Mouse (Mus musculus) kidney, adult 11 months (tissue): Measurements from ENCODE around the gene Gm11639.

Source experiments
- DNase-seq: peaks from one replicate; pipeline ENCODE4 v3.0.0; 2022

Gene Gm11639

DNA sequence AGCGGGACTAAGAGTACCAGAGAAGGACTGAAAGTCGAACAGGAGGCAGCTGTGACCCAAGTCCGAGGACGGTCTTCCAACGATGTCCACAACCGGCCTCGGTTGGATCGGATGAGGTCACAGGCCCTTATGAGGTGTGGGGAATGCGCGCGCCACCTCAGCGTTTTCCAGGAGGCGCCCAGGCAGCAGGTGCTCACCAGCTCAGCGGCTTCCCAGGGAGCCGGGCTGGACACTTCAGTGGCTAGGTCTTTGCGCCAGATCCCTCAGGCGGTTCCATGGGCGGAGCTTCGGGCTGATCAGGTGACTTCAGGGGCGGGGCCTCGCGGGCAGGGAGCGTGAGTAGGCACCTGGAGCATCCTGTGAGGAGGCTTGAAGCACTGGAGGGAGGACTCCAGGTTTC is at the start of gene Gm11639:
Gm11639 (plus strand) TSS at position 160 of the 400 bp plus-strand sequence.
- no peak for DNase-seq

- no peak for DNase-seq
Observed at GRCm38 (mm10) chr11:104637010-104637409, 48.5 kb upstream of the Gm11639 start.

DNA sequence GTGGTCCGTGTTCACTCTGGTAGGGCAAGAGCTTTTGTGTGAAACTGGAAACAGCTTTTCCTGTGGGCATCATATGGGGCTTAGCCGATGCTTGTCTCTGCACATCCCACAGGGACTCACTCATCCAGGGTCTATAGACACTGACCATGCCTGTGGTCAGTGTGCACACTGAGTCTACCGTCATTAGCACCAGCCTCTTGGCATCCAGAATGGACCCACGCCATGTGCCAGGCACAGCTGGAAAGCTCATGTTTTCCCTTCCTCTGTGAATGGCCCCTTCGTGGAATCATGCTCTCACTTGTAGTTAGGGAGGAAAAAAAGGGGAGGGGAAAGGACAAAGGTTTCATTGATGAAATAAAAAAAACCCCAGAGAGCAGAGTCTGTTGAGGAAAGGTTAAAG is 47.5 kb upstream of the Gm11639 start:
- no peak for DNase-seq

- no peak for DNase-seq
Observed at GRCm38 (mm10) chr11:104638906-104639305, 46.6 kb upstream of the Gm11639 start.

- no peak for DNase-seq
Observed at GRCm38 (mm10) chr11:104639634-104640033, 45.9 kb upstream of the Gm11639 start.

DNA sequence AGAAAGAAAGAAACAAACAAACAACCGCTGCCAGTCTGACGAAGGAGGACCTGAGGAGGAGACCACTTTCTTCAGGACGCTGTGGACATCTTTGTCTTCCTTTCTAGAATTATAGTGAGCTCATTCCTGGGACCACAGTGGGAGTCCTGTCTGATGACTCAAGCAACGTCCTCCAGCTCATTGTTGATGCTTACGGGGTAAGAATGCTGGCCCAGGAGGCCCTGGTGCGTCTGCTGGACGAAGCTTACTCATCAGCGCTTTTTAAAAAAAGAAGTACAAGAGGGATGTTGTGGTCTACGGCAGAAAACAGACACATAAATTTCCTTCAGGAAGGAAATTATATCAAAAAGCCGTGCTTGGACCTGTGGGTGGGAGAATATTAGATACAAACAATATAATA is 44.6 kb upstream of the Gm11639 start:
- DNase-seq = no peak

- no peak for DNase-seq
Observed at GRCm38 (mm10) chr11:104643236-104643635, 42.3 kb upstream of the Gm11639 start.

GRCm38 (mm10) chr11:104645402-104645801 is 40.1 kb upstream of the Gm11639 start:
- no peak for DNase-seq

GRCm38 (mm10) chr11:104646173-104646572 is 39.3 kb upstream of the Gm11639 start:
- DNase-seq = no peak

DNA sequence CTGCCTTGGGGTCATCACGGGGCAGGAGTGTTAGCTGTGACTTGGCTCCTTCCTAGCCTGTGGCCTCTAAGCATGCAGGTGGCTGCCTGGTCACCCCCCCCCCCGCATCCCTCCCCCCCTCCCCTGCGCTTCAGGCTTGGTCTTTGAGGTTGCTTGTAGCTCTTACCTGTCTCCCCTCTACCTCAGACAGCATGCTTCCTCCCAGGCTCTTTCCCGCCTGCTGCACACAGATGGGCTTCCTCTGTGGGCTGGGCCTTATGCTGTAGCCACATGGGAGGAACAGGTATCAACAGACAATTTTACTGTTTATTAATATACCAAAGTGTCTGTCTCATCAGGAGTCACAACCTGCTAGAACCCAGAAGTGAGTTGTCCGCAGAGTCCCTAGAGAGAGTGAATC is 38.9 kb upstream of the Gm11639 start:
- DNase-seq = no peak

DNA sequence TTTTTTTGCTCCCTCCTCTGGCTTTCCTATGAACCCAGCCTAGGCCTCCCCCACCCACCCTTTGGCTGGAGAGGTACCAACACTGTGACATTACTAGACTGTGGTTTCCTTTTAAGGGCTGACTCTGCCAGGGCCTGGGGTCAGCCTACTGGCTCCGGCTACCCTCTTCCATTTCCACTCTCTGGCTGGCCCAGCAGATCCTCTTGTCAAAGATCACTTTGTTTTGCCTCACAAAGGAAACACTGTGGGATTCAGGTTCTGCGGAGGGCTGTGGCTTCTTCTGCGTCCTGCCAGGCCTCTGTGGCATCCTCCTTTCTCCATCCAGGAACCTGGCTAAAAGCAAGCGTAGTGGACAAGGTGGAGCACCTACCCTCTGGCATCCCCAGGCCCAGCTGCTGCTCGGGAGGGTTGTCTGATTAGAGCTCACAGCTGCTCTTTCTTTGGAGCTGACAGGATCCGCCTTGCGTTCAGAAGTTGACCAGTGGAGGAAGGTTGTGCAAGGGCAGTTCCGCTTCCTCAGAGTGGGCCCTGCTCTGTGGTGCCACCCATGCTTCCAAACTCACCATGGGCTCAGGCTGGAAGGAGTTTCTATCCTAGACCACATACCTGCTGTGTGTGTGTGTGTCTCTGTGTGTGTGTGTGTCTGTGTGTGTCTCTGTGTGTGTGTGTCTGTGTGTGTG is 38.2 kb upstream of the Gm11639 start:
- no peak for DNase-seq

GRCm38 (mm10) chr11:104648571-104648970 is 36.9 kb upstream of the Gm11639 start:
- no peak for DNase-seq

DNA sequence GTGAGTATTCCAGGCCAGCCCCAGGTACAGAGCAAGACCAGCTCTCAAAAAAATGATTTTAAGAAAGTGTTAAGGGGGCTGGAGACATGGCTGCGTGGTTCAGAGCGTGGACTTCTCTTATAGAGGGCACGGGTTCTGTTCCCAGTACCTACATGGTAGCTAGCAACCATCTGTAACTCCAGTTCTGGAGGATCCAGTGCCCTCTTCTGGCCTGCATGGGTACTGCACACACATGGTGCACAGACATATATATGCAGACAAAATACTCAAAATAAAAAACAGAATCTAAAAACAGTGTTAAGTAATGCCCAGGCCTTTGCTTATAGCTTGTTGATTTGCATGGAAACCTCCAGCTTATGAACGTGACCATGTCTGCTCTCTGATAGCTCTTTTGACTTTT is 24.9 kb upstream of the Gm11639 start:
- no peak for DNase-seq

- no peak for DNase-seq
Observed at GRCm38 (mm10) chr11:104661106-104661505, 24.4 kb upstream of the Gm11639 start.

GRCm38 (mm10) chr11:104661531-104662205 is 23.8 kb upstream of the Gm11639 start:
- DNase-seq = no peak

DNA sequence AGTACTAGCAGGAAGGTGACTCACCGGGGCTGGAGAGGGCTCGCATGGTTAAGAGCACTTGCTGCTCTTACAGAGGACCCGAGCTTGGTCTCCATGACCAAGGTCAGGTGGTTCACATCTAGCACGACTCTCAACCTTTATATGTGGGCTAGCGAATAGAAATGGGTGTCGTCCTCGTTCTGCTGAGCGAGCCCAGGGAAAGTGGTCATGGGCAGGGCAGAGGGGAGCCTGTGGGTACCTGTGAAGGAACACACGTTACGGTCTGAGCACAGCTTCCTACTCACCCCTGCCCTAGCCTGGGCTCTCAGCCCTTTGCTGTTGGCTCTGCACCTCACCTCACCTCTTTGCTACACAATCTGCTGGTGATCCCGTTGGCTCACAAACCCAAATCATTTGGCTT is 22.9 kb upstream of the Gm11639 start:
- no peak for DNase-seq

DNA sequence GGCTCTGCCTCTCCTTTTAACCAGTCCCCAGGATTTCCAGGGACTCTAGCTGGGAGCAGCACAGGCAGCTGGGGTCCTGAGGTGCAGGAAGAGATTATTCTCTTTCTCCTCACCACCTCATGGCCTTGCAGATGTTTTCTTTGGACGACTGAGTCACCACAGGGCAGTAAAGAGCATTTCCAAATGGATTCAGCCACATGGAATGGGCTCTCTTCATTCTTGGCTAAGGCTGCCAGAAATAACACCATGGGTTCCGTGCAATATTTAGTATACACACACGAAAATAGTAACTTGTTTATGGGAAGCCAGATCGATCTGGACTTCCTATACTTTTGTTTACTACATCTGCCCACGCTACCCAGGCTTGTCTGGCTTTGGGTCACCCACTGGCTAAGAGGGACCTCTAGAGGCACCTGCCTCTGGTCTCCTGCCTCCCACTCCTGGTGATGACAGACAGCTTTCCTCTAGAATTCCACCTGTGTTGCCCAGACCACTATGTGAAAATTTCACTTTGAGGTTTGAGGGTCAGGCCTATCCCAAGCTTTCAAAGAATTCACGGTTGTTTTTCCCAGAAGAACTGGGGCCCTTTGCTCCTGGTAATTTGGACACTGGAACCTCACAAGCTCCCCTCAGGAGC is 22.1 kb upstream of the Gm11639 start:
- DNase-seq = no peak

- no peak for DNase-seq
Observed at GRCm38 (mm10) chr11:104663878-104664261, 21.6 kb upstream of the Gm11639 start.

GRCm38 (mm10) chr11:104664441-104664840 is 21.1 kb upstream of the Gm11639 start:
- DNase-seq = no peak

- no peak for DNase-seq
Observed at GRCm38 (mm10) chr11:104667399-104667798, 18.1 kb upstream of the Gm11639 start.

DNA sequence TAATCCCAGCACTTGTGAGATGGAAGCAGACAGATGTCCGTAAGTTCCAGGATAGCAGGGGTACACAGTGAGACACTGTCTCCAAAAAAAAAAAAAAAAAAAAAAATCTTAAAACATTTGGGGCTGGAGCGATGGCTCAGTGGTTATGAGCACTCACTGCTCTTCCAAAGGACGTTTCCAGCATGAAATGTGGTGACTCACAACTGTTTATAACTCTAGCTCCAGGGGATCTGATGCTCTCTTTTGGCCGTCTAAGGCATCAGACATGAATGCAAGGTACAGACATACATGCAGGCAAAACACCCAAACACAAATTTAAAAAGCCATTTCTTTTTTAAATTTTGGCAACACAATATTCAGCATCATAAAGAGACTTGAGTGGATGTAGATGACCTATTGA is 12.1 kb upstream of the Gm11639 start:
- no peak for DNase-seq

DNA sequence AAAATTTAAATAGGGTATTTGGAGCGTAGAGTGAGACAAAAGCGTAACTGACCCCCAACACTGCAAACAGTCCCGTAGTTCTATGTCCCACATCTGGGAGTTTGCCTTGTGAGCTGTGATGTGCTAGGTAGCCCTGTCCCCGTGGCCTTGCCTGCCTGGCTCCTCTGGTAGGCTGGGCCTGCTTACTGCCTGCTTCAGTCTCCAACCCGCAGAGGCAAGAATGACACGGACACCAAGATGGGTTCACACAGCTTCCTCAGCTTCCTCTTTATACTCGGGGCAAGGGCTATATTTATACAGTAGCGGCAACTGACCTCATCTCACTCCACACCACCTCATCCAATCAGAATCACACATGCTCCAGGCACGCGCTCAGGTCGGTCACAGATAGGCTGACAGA is 10.7 kb upstream of the Gm11639 start:
- DNase-seq = no peak

DNA sequence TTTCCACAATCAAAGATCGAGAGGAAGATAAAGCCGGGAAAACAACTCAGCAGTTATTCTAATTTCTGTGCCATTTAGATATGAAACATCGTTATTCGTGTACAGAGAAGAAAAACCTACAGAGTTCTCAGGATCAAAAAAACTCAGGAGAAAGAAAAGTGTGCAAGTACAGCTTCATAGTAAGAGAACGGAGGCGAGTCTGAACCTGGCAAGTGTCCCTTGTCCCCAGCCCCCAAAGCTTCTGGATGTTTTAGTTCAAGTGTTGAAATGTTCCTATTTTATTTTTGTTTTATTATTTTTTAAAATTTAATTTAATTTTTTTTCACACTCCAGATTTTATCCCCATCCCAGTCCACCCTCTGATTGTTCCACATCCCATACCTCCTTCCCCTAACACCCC is 7.7 kb downstream of the Gm11639 start:
- DNase-seq = no peak

DNA sequence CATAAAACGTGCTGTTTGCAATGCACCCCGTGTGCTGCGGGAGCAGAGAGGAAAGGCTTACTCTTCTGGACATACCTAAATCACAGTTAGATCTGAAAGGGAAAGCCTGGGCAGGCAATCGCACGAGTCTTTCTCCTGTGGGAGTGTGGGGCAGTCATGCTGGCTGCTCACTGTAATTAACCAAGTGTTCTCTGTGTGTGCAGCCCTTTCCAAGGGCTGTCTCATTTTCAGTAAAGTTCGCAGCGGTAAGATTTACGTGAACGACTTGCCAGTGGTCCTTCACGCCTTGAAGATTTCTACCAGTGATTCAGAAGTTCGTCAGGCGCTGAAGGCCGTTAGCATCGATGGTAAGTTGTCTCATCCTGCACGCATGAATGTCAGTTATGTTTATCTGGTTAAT is 18.6 kb downstream of the Gm11639 start:
- no peak for DNase-seq
